Mouse (Mus musculus) urinary bladder, adult 2 months (tissue): Measurements from ENCODE around the gene Grem2. TPM values are rescaled to one million over a fixed set of nuclear protein-coding genes. Genes with fewer than 3 reads are reported as not detected.

Experiments
- DNase-seq: peaks from one replicate; pipeline ENCODE4 v3.0.0; 2022; ENCODE audit warnings: low spot score
- polyA plus RNA-seq: library from polyadenylated mRNA; depleted of rRNA; stranded (reverse); fragments of >200 nt; gene quantifications from 2 replicates; pipeline ENCODE4 v1.2.3, GENCODE M21; 2012; rRNA removed

The Grem2 gene
- polyA plus RNA-seq = 17.1 and 18.9 TPM in 2 replicates

- no peak for DNase-seq
Measured at GRCm38 (mm10) chr1:174921298-174921955, at the start of gene Grem2. Grem2 (minus strand) TSS chr1:174921819.

- no peak for DNase-seq
Measured at GRCm38 (mm10) chr1:174959837-174960236, 38.2 kb upstream of the Grem2 start.

- DNase-seq = no peak
Measured at GRCm38 (mm10) chr1:174931003-174931619, 9.5 kb upstream of the Grem2 start.

GRCm38 (mm10) chr1:174929459-174930181 lies 8.0 kb upstream of the Grem2 start:
- DNase-seq = no peak

GRCm38 (mm10) chr1:174918949-174919348 lies 2.7 kb downstream of the Grem2 start:
- no peak for DNase-seq

GRCm38 (mm10) chr1:174918236-174918870 lies 3.3 kb downstream of the Grem2 start:
- no peak for DNase-seq

GRCm38 (mm10) chr1:174909834-174910233 lies 11.8 kb downstream of the Grem2 start:
- DNase-seq = no peak

GRCm38 (mm10) chr1:174908232-174908631 lies 13.4 kb downstream of the Grem2 start:
- no peak for DNase-seq

- no peak for DNase-seq
Measured at GRCm38 (mm10) chr1:174907637-174908036, 14.0 kb downstream of the Grem2 start.

- no peak for DNase-seq
Measured at GRCm38 (mm10) chr1:174902755-174903154, 18.9 kb downstream of the Grem2 start.

GRCm38 (mm10) chr1:174892471-174892870 lies 29.1 kb downstream of the Grem2 start:
- no peak for DNase-seq

GRCm38 (mm10) chr1:174888684-174889405 lies 32.8 kb downstream of the Grem2 start:
- DNase-seq = no peak

- no peak for DNase-seq
Measured at GRCm38 (mm10) chr1:174888073-174888472, 33.5 kb downstream of the Grem2 start.

- no peak for DNase-seq
Measured at GRCm38 (mm10) chr1:174882496-174882895, 39.1 kb downstream of the Grem2 start.

GRCm38 (mm10) chr1:174875173-174875572 lies 46.4 kb downstream of the Grem2 start:
- DNase-seq = no peak

- DNase-seq = no peak
Measured at GRCm38 (mm10) chr1:174860407-174861118, 61.1 kb downstream of the Grem2 start.

- no peak for DNase-seq
Measured at GRCm38 (mm10) chr1:174856188-174856587, 65.4 kb downstream of the Grem2 start.

GRCm38 (mm10) chr1:174844786-174845185 lies 76.8 kb downstream of the Grem2 start:
- DNase-seq = no peak

- no peak for DNase-seq
Measured at GRCm38 (mm10) chr1:174836861-174837260, 84.8 kb downstream of the Grem2 start.

GRCm38 (mm10) chr1:174826562-174826961 lies 95.1 kb downstream of the Grem2 start:
- no peak for DNase-seq

- no peak for DNase-seq
Measured at GRCm38 (mm10) chr1:174811846-174812245, 109.8 kb downstream of the Grem2 start.
